Mouse (Mus musculus) neural tube, embryonic 12.5 days (tissue): Measurements from ENCODE around the gene 1700013G24Rik. TPM values are rescaled to one million over a fixed set of nuclear protein-coding genes. Genes with fewer than 3 reads are reported as not detected.

Experiments
- ATAC-seq: fragments of 200-750 bp; cut with Nextera tagmentation; 2 replicates; pipeline ENCODE4 v1.8.0; 2017; ENCODE audit warnings: low read depth, mild to moderate bottlenecking, moderate TSS enrichment, moderate library complexity; ENCODE audit not compliant: low FRiP score
- H3K27ac ChIP-seq: fragments of 300-500 bp; sonication (generic); 2 replicates; pipeline ENCODE4 v1.5.1; 2016
- H3K27me3 ChIP-seq: fragments of 300-500 bp; sonication (generic); replicated peaks from 2 replicates; pipeline ENCODE4 v1.6.1; 2016; ENCODE audit warnings: mild to moderate bottlenecking
- H3K36me3 ChIP-seq: fragments of 300-500 bp; sonication (generic); 2 replicates; pipeline ENCODE4 v1.6.1; 2016; ENCODE audit warnings: mild to moderate bottlenecking
- H3K4me1 ChIP-seq: fragments of 300-500 bp; sonication (generic); 2 replicates; pipeline ENCODE4 v1.6.1; 2016
- H3K4me2 ChIP-seq: fragments of 300-500 bp; sonication (generic); replicated peaks from 2 replicates; pipeline ENCODE4 v1.6.1; 2016; ENCODE audit warnings: mild to moderate bottlenecking
- H3K4me3 ChIP-seq: fragments of 300-500 bp; sonication (generic); 2 replicates; pipeline ENCODE4 v1.5.1; 2016
- H3K9ac ChIP-seq: fragments of 300-500 bp; sonication (generic); 2 replicates; pipeline ENCODE4 v1.6.1; 2016; ENCODE audit warnings: mild to moderate bottlenecking
- H3K9me3 ChIP-seq: fragments of 300-500 bp; sonication (generic); 2 replicates; pipeline ENCODE4 v1.6.1; 2016; ENCODE audit warnings: mild to moderate bottlenecking
- WGBS: fragments of 180-500 bp; shearing (Covaris S2); methylation state at CpG from one replicate; pipeline ENCODE4 v1.1.7; 2016; 5-methylcytosine and 5-hydroxymethylcytosine counted together
- polyA plus RNA-seq: library from polyadenylated mRNA; unstranded; fragments of >200 nt; fragmentation: Nextera tagmentation; extraction: Ambion mirVana; gene quantifications from 2 replicates; pipeline ENCODE4 v1.2.1, GENCODE M21; 2016

Gene 1700013G24Rik
- polyA plus RNA-seq, 1 experiment from 2014 or later, result not detected

DNA sequence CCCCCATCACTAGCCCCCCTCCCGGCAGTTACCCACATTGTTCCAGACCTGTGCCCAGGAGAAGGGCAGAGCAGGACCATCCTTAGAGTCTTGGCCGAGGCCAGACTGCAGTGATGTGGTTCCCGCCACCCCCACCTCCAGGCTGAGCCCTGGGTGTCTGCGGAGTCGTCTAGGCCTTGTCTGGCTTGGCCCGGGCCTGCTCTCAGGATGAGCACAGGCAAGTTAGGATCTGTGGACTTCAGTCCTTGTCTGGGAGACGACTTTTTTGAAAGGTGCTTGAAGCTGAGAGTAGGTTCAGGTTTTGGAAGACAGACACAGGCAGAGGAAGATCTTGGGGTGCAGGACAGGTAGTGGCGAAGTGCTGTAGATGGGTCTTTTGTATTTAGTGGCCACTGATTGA, 18.2 kb downstream of the 1700013G24Rik start:
- no peak overlapping the region for H3K4me3 ChIP-seq
- no peaks in the 10 kb centered on the region for H3K36me3 ChIP-seq
- no peak overlapping the region for H3K9ac ChIP-seq
- no peak overlapping the region for H3K27ac ChIP-seq
- H3K4me1 ChIP-seq, result peaks cover 33% of the 10 kb centered on the region
- no peak for ATAC-seq
- H3K27me3 ChIP-seq, result 0 out of 2 replicates have a peak, but pooled peaks cover 2% of the 10 kb centered on the region
- 66% methylated on average over 8 of the region's 8 CpGs for WGBS
- no peaks in the 10 kb centered on the region for H3K9me3 ChIP-seq
- peak overlapping the region; percentile 96; the same call in 1 of the 2 replicates for H3K4me2 ChIP-seq

DNA sequence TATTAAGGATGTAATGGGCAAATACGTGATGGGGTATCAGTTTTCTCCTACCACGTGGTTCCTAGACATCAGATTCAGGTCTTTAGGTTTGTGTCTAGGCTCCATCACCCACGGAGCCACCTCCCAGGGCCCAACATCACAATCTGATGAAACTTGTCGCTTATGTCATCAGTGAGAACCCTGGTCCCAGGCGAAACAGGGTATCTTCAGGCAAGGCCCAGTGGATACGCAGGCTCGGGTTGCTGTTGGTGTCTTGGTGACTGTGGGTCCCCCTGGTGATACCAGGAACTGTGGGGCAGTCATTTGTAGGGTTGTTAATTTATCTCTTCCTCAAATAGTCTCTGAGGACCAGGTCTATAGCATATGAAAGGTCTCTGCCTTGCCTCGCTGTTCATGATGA, 20.2 kb downstream of the 1700013G24Rik start:
- ATAC-seq, result no peak
- Histone ChIP-seq H3K9me3 (no peaks in the 10 kb centered on the region), H3K4me3 (no peak overlapping the region), H3K9ac (no peak overlapping the region), H3K4me1 (peaks cover 40% of the 10 kb centered on the region), H3K27ac (no peak overlapping the region), H3K4me2 (peak overlapping the region; percentile 3; the same call in 1 of the 2 replicates), H3K36me3 (no peaks in the 10 kb centered on the region), H3K27me3 (0 out of 2 replicates have a peak, but pooled peaks cover 3% of the 10 kb centered on the region)
- 87% methylated on average over 8 of the region's 8 CpGs for WGBS

DNA sequence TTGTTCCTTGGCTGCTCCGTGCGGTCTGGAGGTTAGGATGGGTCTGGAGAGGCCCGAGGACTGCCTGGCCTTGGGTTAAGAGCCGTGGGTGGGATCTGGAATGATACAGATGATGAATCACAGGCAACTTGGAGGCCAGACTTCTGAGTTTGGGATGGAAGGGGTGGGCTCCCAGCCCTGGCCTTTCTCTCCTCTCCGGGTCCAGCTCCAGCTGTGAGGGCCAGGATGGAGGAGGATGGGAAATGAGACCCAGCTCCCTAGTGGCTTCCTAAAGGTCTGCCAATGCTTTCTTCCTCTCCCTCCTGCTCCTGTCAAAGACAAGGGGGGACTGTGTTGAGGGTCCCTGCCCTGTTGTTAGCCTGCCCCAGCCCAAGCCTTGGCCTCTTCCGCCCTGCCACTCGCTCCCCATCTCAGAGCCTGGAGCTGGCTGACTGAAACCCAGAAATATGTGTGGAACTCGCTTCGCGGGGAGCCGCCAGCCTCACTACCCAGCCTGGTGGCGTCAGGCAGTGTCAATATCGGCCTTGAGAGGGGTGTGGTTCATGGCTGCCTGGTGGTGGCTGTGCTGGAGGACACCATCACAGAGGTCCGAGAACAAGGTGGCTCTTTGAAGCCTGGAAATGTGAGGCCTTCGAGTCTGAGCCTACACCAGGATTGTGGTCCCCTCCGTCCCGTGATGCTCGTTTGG, 20.8 kb downstream of the 1700013G24Rik start:
- WGBS, result 76% methylated on average over 18 of the region's 18 CpGs
- ATAC-seq, result no peak
- H3K27me3 ChIP-seq, result 0 out of 2 replicates have a peak, but pooled peaks cover 3% of the 10 kb centered on the region
- H3K9ac ChIP-seq, result no peak overlapping the region
- H3K27ac ChIP-seq, result no peak overlapping the region
- no peak overlapping the region for H3K4me3 ChIP-seq
- no peaks in the 10 kb centered on the region for H3K9me3 ChIP-seq
- no peaks in the 10 kb centered on the region for H3K36me3 ChIP-seq
- peaks cover 38% of the 10 kb centered on the region for H3K4me1 ChIP-seq
- peak overlapping the region; percentile 3; the same call in 1 of the 2 replicates for H3K4me2 ChIP-seq

DNA sequence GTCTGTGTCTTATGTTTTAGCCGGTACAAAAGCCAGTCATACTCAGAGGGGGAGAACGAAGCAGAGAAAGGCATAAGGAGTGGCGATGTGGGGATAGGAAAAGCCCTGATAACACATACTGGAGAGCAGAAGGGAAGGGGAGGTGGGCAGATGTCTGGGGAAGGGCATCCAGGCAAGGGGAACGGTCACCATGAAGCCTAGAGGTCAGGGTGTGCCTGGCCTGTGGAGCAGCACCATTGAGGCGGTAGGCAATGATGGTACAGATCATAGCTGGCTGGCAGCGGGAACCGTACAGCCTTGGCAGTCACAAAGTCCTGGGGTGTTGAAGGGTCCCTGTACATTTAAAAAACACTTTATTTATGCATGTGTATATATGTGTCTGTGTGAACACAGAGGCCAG, 21.6 kb downstream of the 1700013G24Rik start:
- H3K4me3 ChIP-seq, result no peak overlapping the region
- no peak overlapping the region for H3K4me2 ChIP-seq
- ATAC-seq, result no peak
- peaks cover 35% of the 10 kb centered on the region for H3K4me1 ChIP-seq
- WGBS, result 96% methylated on average over 7 of the region's 7 CpGs
- no peak overlapping the region for H3K9ac ChIP-seq
- H3K27me3 ChIP-seq, result 0 out of 2 replicates have a peak, but pooled peaks cover 6% of the 10 kb centered on the region
- no peak overlapping the region for H3K27ac ChIP-seq
- no peaks in the 10 kb centered on the region for H3K9me3 ChIP-seq
- no peaks in the 10 kb centered on the region for H3K36me3 ChIP-seq

DNA sequence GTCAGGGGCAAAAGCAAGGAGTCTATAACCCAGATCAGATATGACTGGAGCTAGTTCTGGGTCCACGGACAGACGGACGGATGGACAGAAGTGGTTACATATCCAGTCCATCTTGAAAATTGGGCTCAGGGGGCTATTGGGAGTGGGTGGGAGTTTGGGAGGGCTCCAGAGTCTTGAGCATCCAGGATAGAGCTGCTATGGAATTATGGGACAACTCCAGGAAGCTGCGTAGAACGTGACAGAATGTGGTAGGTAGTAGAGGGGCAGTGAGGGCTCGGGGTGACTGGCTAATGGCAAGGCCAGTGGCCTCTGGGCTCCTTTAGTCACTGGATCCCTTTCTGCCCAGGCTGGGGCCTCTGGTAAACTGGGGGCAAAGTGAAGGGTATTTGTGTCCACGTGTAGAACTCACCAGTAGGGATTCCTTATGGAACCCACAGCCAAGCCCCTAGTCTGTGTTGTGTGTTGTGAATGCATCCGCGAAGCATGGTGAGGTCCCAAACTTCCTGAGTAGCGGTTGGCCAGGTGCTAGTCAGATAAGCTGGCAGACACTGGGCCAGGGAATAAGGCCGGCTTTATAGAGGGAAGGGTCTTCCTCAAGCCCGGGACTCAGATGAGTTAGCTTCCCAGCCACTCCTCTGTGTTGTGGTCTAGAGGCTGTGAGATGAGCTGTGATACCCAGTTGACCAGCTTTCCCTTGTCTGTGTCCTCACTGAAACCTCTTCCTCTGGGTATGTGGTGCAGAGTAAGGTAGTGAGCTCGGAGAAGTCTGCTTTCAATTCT, 22.4 kb downstream of the 1700013G24Rik start:
- ATAC-seq, result no peak
- Histone ChIP-seq H3K9me3 (no peaks in the 10 kb centered on the region), H3K9ac (no peak overlapping the region), H3K4me3 (no peak overlapping the region), H3K4me1 (peaks cover 35% of the 10 kb centered on the region), H3K27ac (no peak overlapping the region), H3K36me3 (no peaks in the 10 kb centered on the region), H3K27me3 (0 out of 2 replicates have a peak, but pooled peaks cover 6% of the 10 kb centered on the region), H3K4me2 (no peak overlapping the region)
- WGBS, result 81% methylated on average over 13 of the region's 13 CpGs

DNA sequence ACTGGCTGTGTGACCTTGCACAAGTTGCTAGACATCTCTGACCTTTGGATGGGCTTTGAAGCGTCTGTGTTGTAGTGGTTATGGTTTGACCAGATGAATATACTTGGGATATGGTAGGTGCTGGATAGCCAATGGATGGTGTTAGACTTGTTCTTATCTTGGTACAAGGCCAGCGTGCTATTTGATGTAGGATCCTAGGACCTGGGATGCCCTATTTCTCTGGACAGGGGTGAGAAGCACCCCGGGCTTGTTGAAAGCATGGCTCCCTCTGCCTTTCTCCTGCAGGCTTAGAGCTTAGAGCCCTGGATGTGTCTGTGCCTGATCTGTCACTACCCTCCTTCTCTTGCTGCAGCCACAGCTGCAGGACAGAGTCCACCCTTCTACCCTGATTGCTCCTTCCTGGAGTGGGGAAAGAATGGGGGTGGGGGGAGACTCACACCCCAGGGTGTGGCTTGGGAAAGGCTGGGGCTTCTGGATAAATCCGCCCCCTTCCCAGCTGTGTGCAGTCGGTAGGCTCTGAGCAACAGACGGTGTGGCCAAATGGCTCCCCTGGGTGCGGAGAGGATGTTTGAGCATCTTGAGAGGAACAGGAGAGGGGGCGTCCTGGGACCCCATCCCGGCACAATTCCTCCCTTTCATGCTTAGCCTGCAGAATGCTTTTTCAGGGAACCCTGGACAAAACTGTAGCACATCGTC, 23.1 kb downstream of the 1700013G24Rik start:
- no peak overlapping the region for H3K4me3 ChIP-seq
- no peak overlapping the region for H3K27ac ChIP-seq
- H3K27me3 ChIP-seq, result 0 out of 2 replicates have a peak, but pooled peaks cover 6% of the 10 kb centered on the region
- peak overlapping the region; percentile 48 for H3K4me2 ChIP-seq
- H3K4me1 ChIP-seq, result peaks cover 36% of the 10 kb centered on the region
- WGBS, result 38% methylated on average over 10 of the region's 10 CpGs
- no peak for ATAC-seq
- peak overlapping the region; percentile 9; the same call in 1 of the 2 replicates for H3K9ac ChIP-seq
- H3K9me3 ChIP-seq, result no peaks in the 10 kb centered on the region
- H3K36me3 ChIP-seq, result no peaks in the 10 kb centered on the region

DNA sequence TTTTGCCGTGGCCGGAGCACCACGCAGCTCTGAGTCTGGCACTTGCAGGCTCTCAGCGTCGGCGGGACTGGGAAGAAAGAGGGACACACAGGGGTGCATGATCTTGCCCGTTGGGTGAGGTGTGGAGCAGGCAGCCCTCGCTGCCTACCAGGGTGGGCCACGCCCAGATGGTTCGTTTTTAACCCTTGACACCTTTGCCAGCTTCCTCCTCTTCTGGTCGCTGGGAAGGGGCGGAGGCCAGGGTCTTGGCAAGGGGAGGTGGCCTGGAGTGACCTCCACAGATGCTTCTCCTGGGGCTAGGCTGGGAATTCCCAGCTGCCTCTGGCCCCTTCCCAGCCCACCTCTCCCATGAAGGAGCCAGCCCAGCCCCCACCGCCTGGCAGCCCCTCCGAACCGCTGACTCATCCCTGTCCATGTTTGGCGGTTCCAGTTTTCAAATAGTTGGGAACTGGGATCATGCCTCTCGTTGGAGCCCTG, 23.7 kb downstream of the 1700013G24Rik start:
- ATAC-seq, result no peak
- WGBS, result 23% methylated on average over 17 of the region's 17 CpGs
- Histone ChIP-seq H3K4me3 (no peak overlapping the region), H3K36me3 (no peaks in the 10 kb centered on the region), H3K27ac (no peak overlapping the region), H3K4me1 (peaks cover 42% of the 10 kb centered on the region), H3K4me2 (peak overlapping the region; percentile 48), H3K9ac (peak overlapping the region; percentile 9; the same call in 1 of the 2 replicates), H3K9me3 (no peaks in the 10 kb centered on the region), H3K27me3 (0 out of 2 replicates have a peak, but pooled peaks cover 6% of the 10 kb centered on the region)

DNA sequence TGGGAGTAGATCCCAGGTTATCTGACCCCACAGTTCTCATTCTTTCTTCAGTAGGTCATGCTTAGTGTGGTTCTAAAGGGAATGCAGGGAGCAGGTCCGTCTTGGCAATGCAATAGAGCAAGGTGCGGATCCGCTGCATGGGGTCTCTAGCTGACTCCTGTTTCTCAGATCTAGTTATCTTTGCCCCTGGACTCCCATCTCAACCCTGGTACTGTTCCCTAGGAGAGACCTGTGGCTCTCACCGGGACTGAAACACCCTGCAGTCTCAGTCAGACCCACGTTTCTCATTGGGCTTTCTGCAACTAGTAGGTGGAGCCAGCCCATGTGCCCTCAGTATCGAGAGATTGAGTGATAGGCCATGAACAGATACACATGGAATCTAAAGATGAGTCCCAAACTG, 24.5 kb downstream of the 1700013G24Rik start:
- Histone ChIP-seq H3K4me2 (no peak overlapping the region), H3K27ac (no peak overlapping the region), H3K4me1 (peaks cover 50% of the 10 kb centered on the region), H3K36me3 (no peaks in the 10 kb centered on the region), H3K9me3 (no peaks in the 10 kb centered on the region), H3K4me3 (no peak overlapping the region), H3K27me3 (0 out of 2 replicates have a peak, but pooled peaks cover 6% of the 10 kb centered on the region), H3K9ac (no peak overlapping the region)
- no peak for ATAC-seq
- WGBS, result 65% methylated on average over 6 of the region's 6 CpGs

DNA sequence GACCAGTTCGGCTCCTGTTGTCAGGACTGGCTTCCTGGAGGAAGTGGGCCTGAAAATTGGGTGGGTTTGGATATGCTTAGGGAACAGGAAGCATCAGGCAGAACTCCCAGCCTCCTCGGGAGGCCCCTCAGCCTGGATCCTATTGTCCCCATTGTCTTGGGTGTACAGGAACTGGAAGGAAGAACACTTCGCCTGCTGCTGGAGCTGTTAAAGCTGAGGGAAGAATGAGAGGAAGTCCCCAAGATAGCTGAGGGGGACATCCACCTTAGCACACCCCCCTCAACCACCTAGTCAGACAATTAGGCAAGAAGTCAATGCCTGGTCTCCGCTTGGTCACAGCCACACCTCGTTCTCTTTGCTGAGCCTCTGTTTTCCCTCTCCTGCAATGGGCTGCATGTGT, 25.2 kb downstream of the 1700013G24Rik start:
- Histone ChIP-seq H3K9ac (no peak overlapping the region), H3K27me3 (0 out of 2 replicates have a peak, but pooled peaks cover 6% of the 10 kb centered on the region), H3K4me2 (no peak overlapping the region), H3K36me3 (no peaks in the 10 kb centered on the region), H3K4me1 (peaks cover 51% of the 10 kb centered on the region), H3K9me3 (no peaks in the 10 kb centered on the region), H3K27ac (no peak overlapping the region), H3K4me3 (no peak overlapping the region)
- ATAC-seq, result no peak
- WGBS, result 48% methylated on average over 5 of the region's 5 CpGs

DNA sequence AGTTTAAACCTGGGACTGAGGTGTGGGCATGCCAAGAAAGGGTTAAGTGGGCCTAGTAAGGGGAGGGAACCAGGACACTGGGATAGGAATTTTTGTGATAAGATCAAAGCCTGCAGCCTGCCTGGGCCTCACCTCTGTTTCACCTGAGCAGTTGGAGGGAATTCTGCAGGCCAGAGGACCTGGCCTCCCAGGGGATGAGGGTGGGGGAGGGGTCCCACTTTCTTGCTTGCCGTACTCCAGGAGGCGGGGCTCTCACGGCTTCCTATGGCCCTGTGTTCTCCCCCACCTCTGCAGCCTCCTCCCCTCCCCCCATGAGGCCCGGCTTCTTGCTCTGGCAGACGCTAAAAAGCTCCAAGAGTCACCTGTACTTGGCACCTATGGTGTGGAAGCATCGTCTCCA, 26.7 kb downstream of the 1700013G24Rik start:
- Histone ChIP-seq H3K4me1 (peaks cover 58% of the 10 kb centered on the region), H3K36me3 (no peaks in the 10 kb centered on the region), H3K27ac (no peak overlapping the region)

DNA sequence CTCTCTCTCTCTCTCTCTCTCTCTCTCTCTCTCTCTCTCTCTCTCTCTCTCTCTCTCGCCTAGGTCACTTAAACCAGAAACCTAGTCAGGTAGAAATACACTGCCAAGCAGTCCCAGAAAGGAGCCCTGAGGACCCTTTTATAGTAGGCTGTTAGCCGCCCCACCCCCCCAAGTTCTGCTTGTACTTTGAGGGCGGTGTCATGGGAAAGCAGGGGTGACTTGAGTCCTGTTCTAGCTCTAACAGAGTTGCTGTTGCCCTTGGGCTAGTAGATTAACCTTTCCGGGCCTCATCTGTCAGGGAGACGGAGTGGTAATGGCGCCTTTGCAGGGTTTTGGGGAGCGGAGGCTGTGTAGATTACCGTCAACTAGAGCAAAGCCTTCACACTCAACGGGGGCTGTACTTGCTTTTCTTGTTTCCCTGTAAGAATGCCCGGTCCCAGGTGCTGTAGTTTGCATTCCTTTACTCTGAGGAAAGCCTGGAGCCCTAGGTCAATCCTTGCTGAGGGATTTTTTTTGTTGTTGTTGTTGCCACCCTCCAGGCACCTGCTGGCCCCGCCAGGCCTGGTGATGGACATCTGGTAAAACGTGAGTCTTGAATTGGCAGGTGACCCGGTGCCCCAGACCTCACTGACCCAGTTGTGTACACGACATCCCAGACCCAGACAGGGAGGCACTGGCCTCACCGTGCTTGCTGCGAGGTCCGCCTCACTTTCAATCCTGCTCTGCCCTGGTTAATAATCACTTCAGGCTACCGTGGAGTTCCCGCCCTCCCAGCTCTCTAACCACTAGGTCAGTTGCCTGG, 27.3 kb downstream of the 1700013G24Rik start:
- H3K9ac ChIP-seq, result no peak overlapping the region
- H3K4me3 ChIP-seq, result no peak overlapping the region
- no peaks in the 10 kb centered on the region for H3K9me3 ChIP-seq
- H3K4me2 ChIP-seq, result 0 out of 2 replicates have a peak overlapping the region, but pooled peaks have one; percentile 14
- WGBS, result 14% methylated on average over 19 of the region's 19 CpGs
- H3K4me1 ChIP-seq, result peaks cover 63% of the 10 kb centered on the region
- no peak for ATAC-seq
- 0 out of 2 replicates have a peak, but pooled peaks cover 6% of the 10 kb centered on the region for H3K27me3 ChIP-seq
- H3K36me3 ChIP-seq, result no peaks in the 10 kb centered on the region
- H3K27ac ChIP-seq, result no peak overlapping the region

More for the DNA sequence above, 26.7 kb downstream of the 1700013G24Rik start:
- 0 out of 2 replicates have a peak overlapping the region, but pooled peaks have one; percentile 14 for H3K4me2 ChIP-seq
- 0 out of 2 replicates have a peak, but pooled peaks cover 6% of the 10 kb centered on the region for H3K27me3 ChIP-seq
- no peak overlapping the region for H3K4me3 ChIP-seq
- 4% methylated on average over 6 of the region's 6 CpGs for whole genome bisulfite sequencing
- H3K9ac ChIP-seq, result no peak overlapping the region
- H3K9me3 ChIP-seq, result no peaks in the 10 kb centered on the region
- ATAC-seq, result no peak
